Mouse (Mus musculus) kidney, adult 2 months (tissue): Measurements from ENCODE around the gene Kremen2.
A peak's percentile ranks its signal among the peaks of the same experiment; 100 is the strongest.

Experiments
- CTCF ChIP-seq: fragments of 200-500 bp; conservative IDR thresholded peaks from 2 replicates; pipeline ENCODE4 v1.5.1; 2011; ENCODE audit warnings: low read depth, mild to moderate bottlenecking, control low read depth, low read length, moderate library complexity, mixed read lengths; ENCODE audit not compliant: insufficient read depth, insufficient read length
- POLR2A ChIP-seq: fragments of 200-500 bp; IDR thresholded peaks from one replicate; pipeline ENCODE4 v1.6.1; 2011; ENCODE audit warnings: low read depth, low read length, control low read depth

GRCm38 (mm10) chr17:23700079-23700478 lies 45.6 kb downstream of the Kremen2 start:
- TF ChIP-seq POLR2A: no peak
- TF ChIP-seq CTCF: peak; percentile 86
